Mouse (Mus musculus) midbrain, postnatal 0 days (tissue): ENCODE results near the gene Myh9. TPM values are rescaled to one million over a fixed set of nuclear protein-coding genes. Genes with fewer than 3 reads are reported as not detected.

Experiments
- ATAC-seq: fragments of 200-750 bp; cut with Nextera tagmentation; 2 replicates; pipeline ENCODE4 v1.8.0; 2017; ENCODE audit warnings: moderate number of reproducible peaks, mild to moderate bottlenecking, moderate TSS enrichment, moderate library complexity; ENCODE audit not compliant: low FRiP score
- DNase-seq: peaks from one replicate; pipeline ENCODE4 v3.0.0-alpha.2; 2015; ENCODE audit warnings: low spot score
- H3K27ac ChIP-seq: fragments of 300-500 bp; sonication (generic); 2 replicates; pipeline ENCODE4 v1.5.1; 2014; ENCODE audit warnings: low read depth, mild to moderate bottlenecking, low read length, mixed read lengths
- H3K27me3 ChIP-seq: fragments of 300-500 bp; sonication (generic); 2 replicates; pipeline ENCODE4 v1.6.1; 2014; ENCODE audit warnings: low read length, control low read depth, mixed read lengths; ENCODE audit not compliant: insufficient read depth
- H3K36me3 ChIP-seq: fragments of 300-500 bp; sonication (generic); 2 replicates; pipeline ENCODE4 v1.6.1; 2014; ENCODE audit warnings: low read length, control low read depth, mixed read lengths; ENCODE audit not compliant: insufficient read depth
- H3K4me1 ChIP-seq: fragments of 300-500 bp; sonication (generic); 2 replicates; pipeline ENCODE4 v1.6.1; 2014; ENCODE audit warnings: mild to moderate bottlenecking, control low read depth, antibody characterized with exemption, low read length, mixed read lengths; ENCODE audit not compliant: insufficient read depth
- H3K4me2 ChIP-seq: fragments of 300-500 bp; sonication (generic); 2 replicates; pipeline ENCODE4 v1.6.1; 2014; ENCODE audit warnings: low read depth, mild to moderate bottlenecking, low read length, mixed read lengths; ENCODE audit not compliant: poor library complexity, severe bottlenecking
- H3K4me3 ChIP-seq: fragments of 300-500 bp; sonication (generic); 2 replicates; pipeline ENCODE4 v1.5.1; 2014; ENCODE audit warnings: low read depth, mild to moderate bottlenecking, low read length, moderate library complexity
- H3K9ac ChIP-seq: fragments of 300-500 bp; sonication (generic); replicated peaks from 2 replicates; pipeline ENCODE4 v1.6.1; 2014; ENCODE audit warnings: mild to moderate bottlenecking, low read length, moderate library complexity, mixed read lengths; ENCODE audit not compliant: poor library complexity, severe bottlenecking
- H3K9me3 ChIP-seq: fragments of 300-500 bp; sonication (generic); 2 replicates; pipeline ENCODE4 v1.6.1; 2016; ENCODE audit warnings: low read length, control low read depth
- CTCF ChIP-seq: IDR thresholded peaks from 2 replicates; pipeline ENCODE4 v1.5.1; 2016; ENCODE audit warnings: antibody characterized with exemption, mild to moderate bottlenecking
- WGBS: fragments of 180-500 bp; shearing (Covaris S2); extraction: QIAGEN DNeasy Blood & Tissue Kit; methylation state at CpG from one replicate; pipeline ENCODE4 v1.1.7; 2014; 5-methylcytosine and 5-hydroxymethylcytosine counted together
- polyA plus RNA-seq: library from polyadenylated mRNA; unstranded; fragments of >200 nt; fragmentation: Nextera tagmentation; extraction: Ambion mirVana; gene quantifications from 2 replicates; pipeline ENCODE4 v1.2.1, GENCODE M21; 2015
- total RNA-seq: library from RNA; depleted of rRNA; stranded (reverse); fragments of >200 nt; gene quantifications from 2 replicates; pipeline ENCODE4 v1.2.3, GENCODE M21; 2014

Myh9 gene
- total and polyA plus RNA-seq, 2 experiments from 2014 or later = 8.2 to 26.9 TPM

- Histone ChIP-seq H3K27me3 (no peaks in the 10 kb centered on the region), H3K9me3 (no peaks in the 10 kb centered on the region), H3K36me3 (no peaks in the 10 kb centered on the region), H3K9ac (no peak overlapping the region), H3K4me3 (no peak overlapping the region), H3K27ac (no peak overlapping the region), H3K4me2 (no peak overlapping the region), H3K4me1 (no peaks in the 10 kb centered on the region)
- 66% methylated on average over 5 of the region's 5 CpGs for WGBS
- no peak for DNase-seq
- TF ChIP-seq CTCF = no peak
- no peak for ATAC-seq
Measured at GRCm38 (mm10) chr15:77856541-77856940, 14.6 kb upstream of the Myh9 start.

GRCm38 (mm10) chr15:77855301-77855700 is 13.3 kb upstream of the Myh9 start:
- no peak for ATAC-seq
- TF ChIP-seq CTCF = no peak
- H3K4me3 ChIP-seq = no peak overlapping the region
- H3K27ac ChIP-seq = no peak overlapping the region
- no peak overlapping the region for H3K9ac ChIP-seq
- H3K36me3 ChIP-seq = no peaks in the 10 kb centered on the region
- no peaks in the 10 kb centered on the region for H3K27me3 ChIP-seq
- no peak overlapping the region for H3K4me2 ChIP-seq
- no peak for DNase-seq
- WGBS = 60% methylated on average over 8 of the region's 8 CpGs
- H3K4me1 ChIP-seq = no peaks in the 10 kb centered on the region
- no peaks in the 10 kb centered on the region for H3K9me3 ChIP-seq

GRCm38 (mm10) chr15:77852001-77852400 is 10.0 kb upstream of the Myh9 start:
- H3K4me3 ChIP-seq = no peak overlapping the region
- 85% methylated on average over 2 of the region's 2 CpGs for WGBS

GRCm38 (mm10) chr15:77851136-77851535 is 9.2 kb upstream of the Myh9 start:
- DNase-seq (no peak), ATAC-seq (no peak)
- H3K4me2 ChIP-seq = no peak overlapping the region
- WGBS = 43% methylated on average over 3 of the region's 3 CpGs
- H3K4me1 ChIP-seq = no peaks in the 10 kb centered on the region
- no peaks in the 10 kb centered on the region for H3K27me3 ChIP-seq
- no peak overlapping the region for H3K27ac ChIP-seq
- no peak overlapping the region for H3K4me3 ChIP-seq
- no peaks in the 10 kb centered on the region for H3K9me3 ChIP-seq
- H3K36me3 ChIP-seq = no peaks in the 10 kb centered on the region
- TF ChIP-seq CTCF = no peak
- no peak overlapping the region for H3K9ac ChIP-seq

More at GRCm38 (mm10) chr15:77852001-77852400, 10.0 kb upstream of the Myh9 start:
- TF ChIP-seq CTCF = no peak
- Histone ChIP-seq H3K27ac (no peak overlapping the region), H3K9me3 (no peaks in the 10 kb centered on the region), H3K4me1 (no peaks in the 10 kb centered on the region), H3K36me3 (no peaks in the 10 kb centered on the region), H3K9ac (no peak overlapping the region), H3K4me2 (no peak overlapping the region), H3K27me3 (no peaks in the 10 kb centered on the region)
- DNase-seq (no peak), ATAC-seq (no peak)

GRCm38 (mm10) chr15:77849572-77850229 is 7.7 kb upstream of the Myh9 start:
- no peaks in the 10 kb centered on the region for H3K27me3 ChIP-seq
- H3K4me3 ChIP-seq = no peak overlapping the region
- ATAC-seq (no peak), DNase-seq (no peak)
- WGBS = 75% methylated on average over 9 of the region's 9 CpGs
- H3K4me2 ChIP-seq = no peak overlapping the region
- no peak for TF ChIP-seq CTCF
- no peaks in the 10 kb centered on the region for H3K36me3 ChIP-seq
- H3K4me1 ChIP-seq = no peaks in the 10 kb centered on the region
- no peak overlapping the region for H3K9ac ChIP-seq
- H3K27ac ChIP-seq = no peak overlapping the region
- no peaks in the 10 kb centered on the region for H3K9me3 ChIP-seq

GRCm38 (mm10) chr15:77849039-77849436 is 7.1 kb upstream of the Myh9 start:
- Histone ChIP-seq H3K27ac (no peak overlapping the region), H3K9ac (no peak overlapping the region), H3K36me3 (no peaks in the 10 kb centered on the region), H3K4me3 (no peak overlapping the region), H3K27me3 (no peaks in the 10 kb centered on the region), H3K9me3 (no peaks in the 10 kb centered on the region), H3K4me2 (no peak overlapping the region), H3K4me1 (no peaks in the 10 kb centered on the region)
- DNase-seq (no peak), ATAC-seq (no peak)
- no peak for TF ChIP-seq CTCF
- WGBS = 64% methylated on average over 5 of the region's 5 CpGs
